In the genomic region with DNA sequence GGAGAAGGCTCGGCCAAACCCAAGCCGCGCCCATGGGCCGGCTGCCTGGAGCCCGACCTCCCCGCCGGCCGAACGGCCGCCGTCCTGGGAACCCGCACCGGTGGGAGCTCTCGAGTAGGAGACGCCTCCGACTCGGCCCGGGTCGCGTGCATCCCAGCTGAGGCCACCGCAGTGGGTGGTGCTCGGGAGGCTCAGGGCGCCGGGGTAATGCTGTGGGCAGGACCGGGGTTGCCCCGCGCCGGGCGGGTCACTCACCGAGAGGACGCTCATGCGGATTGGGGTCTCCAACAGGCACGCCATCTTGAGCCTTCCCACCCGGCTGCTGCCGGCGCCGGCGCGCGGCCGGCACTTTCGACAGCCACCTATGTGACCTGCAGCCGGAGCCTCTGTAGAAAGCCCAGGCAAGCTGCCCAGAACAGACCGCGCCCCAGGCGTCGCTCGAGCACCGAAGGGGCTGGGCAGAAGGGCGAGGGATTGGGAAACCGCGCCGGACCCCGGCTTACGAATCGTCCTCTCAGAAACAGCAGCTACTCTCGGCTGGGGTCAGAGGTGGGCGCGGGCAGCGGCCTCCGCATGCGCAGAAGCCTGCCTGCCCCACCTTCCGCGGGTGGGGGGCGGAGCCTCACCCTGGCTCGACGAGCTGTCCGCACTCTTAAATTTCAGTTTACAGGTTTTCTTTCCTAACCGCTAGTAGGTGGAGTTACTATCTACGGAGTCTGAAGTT, we compare ENCODE assay signal across 8 mouse cellular contexts. TPM values are rescaled to one million over a fixed set of nuclear protein-coding genes. Genes with fewer than 3 reads are reported as not detected.
DNase-seq lines count a peak whose midpoint lies in the region; ATAC-seq lines count a peak whose summit lies in the region.

A gene (minus strand): TSS at position 553 of the 724 bp plus-strand sequence.

- peak within 1 kb of the TSS; percentile 80 for H3K4me3 ChIP-seq in brown adipose tissue, adult 24 weeks (ENCODE audit: insufficient read depth, low read depth, low read length)
- peak within 1 kb of the TSS; percentile 83 to 97 for H3K4me3 ChIP-seq in heart, embryonic 14.5 days (ENCODE audit: control insufficient read depth in 1 of 2, insufficient read depth in 1 of 2, low read depth in 1 of 2, low read length in 2 of 2)
- H3K4me3 ChIP-seq in liver, embryonic 13.5 days (replicated peaks) = peak within 1 kb of the TSS; percentile 93
- H3K4me3 ChIP-seq in stomach, embryonic 16.5 days (replicated peaks; ENCODE audit: low read length) = peak within 1 kb of the TSS; percentile 90

- H3K9ac ChIP-seq in heart, embryonic 14.5 days (ENCODE audit: low read length) = peak within 1 kb of the TSS; percentile 93
- H3K9ac ChIP-seq in liver, embryonic 13.5 days = peak within 1 kb of the TSS; percentile 88
- H3K9ac ChIP-seq in stomach, embryonic 16.5 days (ENCODE audit: low read length) = peak within 1 kb of the TSS; percentile 98

- H3K27me3 ChIP-seq in heart, embryonic 14.5 days (ENCODE audit: control insufficient read depth, insufficient read depth, low read length) = no peaks in the 10 kb centered on the region
- H3K27me3 ChIP-seq in liver, embryonic 13.5 days = no peaks in the 10 kb centered on the region
- H3K27me3 ChIP-seq in stomach, embryonic 16.5 days (ENCODE audit: control insufficient read depth, insufficient read depth, low read length) = no peaks in the 10 kb centered on the region

- ATAC-seq in heart, embryonic 14.5 days (ENCODE audit: insufficient number of reproducible peaks, insufficient read depth, low FRiP score, low read depth) = peak; percentile 93
- ATAC-seq in liver, embryonic 13.5 days (ENCODE audit: low read depth) = peak; percentile 92
- ATAC-seq in stomach, embryonic 16.5 days (ENCODE audit: insufficient read depth, low FRiP score) = peak; percentile 96

- DNase-seq in CD4-positive, CD25-positive, alpha-beta regulatory T cell, adult 2 months (ENCODE audit: low read depth, low spot score) = peak; percentile 94
- DNase-seq in fibroblast of lung, adult 2 months (ENCODE audit: low read depth) = peak; percentile 73
- peak; percentile 95 for DNase-seq in kidney, postnatal 14 days
- DNase-seq in liver, embryonic 13.5 days = peak; percentile 89
- DNase-seq in neural tube, embryonic 10.5 days (ENCODE audit: extremely low spot score, low spot score) = peak; percentile 91

- H3K4me2 ChIP-seq in heart, embryonic 14.5 days (ENCODE audit: low read length) = peak within 1 kb of the TSS; percentile 93
- peak within 1 kb of the TSS; percentile 89 for H3K4me2 ChIP-seq in liver, embryonic 13.5 days
- peak within 1 kb of the TSS; percentile 84 for H3K4me2 ChIP-seq in stomach, embryonic 16.5 days (ENCODE audit: low read depth, low read length)

- peaks cover 4% of the 10 kb centered on the region for H3K4me1 ChIP-seq in brown adipose tissue, adult 24 weeks (ENCODE audit: control insufficient read depth, insufficient read depth, insufficient read length, low read length)
- H3K4me1 ChIP-seq in heart, embryonic 14.5 days (ENCODE audit: control insufficient read depth in 2 of 2, insufficient read depth in 2 of 2, low read length in 2 of 2) = peaks cover 2 to 15% of the 10 kb centered on the region in 2 experiments; a peak in 3 of 4 replicates
- peaks cover 26% of the 10 kb centered on the region for H3K4me1 ChIP-seq in liver, embryonic 13.5 days (replicated peaks)
- H3K4me1 ChIP-seq in stomach, embryonic 16.5 days (ENCODE audit: control insufficient read depth, insufficient read depth, low read length) = peaks cover 10% of the 10 kb centered on the region

- H3K36me3 ChIP-seq in heart, embryonic 14.5 days (ENCODE audit: control insufficient read depth, insufficient read depth, low read length) = no peaks in the 10 kb centered on the region
- H3K36me3 ChIP-seq in liver, embryonic 13.5 days = no peaks in the 10 kb centered on the region
- H3K36me3 ChIP-seq in stomach, embryonic 16.5 days (ENCODE audit: control insufficient read depth, insufficient read depth, low read length) = no peaks in the 10 kb centered on the region

- WGBS in heart, embryonic 14.5 days = under 1% methylated on average over 67 of the region's 70 CpGs
- WGBS in liver, embryonic 13.5 days (ENCODE audit: insufficient replicate concordance) = under 1% methylated on average over 69 of the region's 70 CpGs
- WGBS in stomach, embryonic 16.5 days = 0% methylated on average over 70 of the region's 70 CpGs

- peak within 1 kb of the TSS; percentile 96 for H3K27ac ChIP-seq in brown adipose tissue, adult 24 weeks (replicated peaks; ENCODE audit: low read depth, low read length)
- H3K27ac ChIP-seq in heart, embryonic 14.5 days (replicated peaks in 1 of 2; ENCODE audit: control insufficient read depth in 1 of 2, insufficient read depth in 1 of 2, low read depth in 2 of 2, low read length in 2 of 2) = peak within 1 kb of the TSS; percentile 96 to 98
- peak within 1 kb of the TSS; percentile 93 for H3K27ac ChIP-seq in liver, embryonic 13.5 days
- H3K27ac ChIP-seq in stomach, embryonic 16.5 days (ENCODE audit: low read length) = peak within 1 kb of the TSS; percentile 99

- no peaks in the 10 kb centered on the region for H3K9me3 ChIP-seq in heart, embryonic 14.5 days (ENCODE audit: control insufficient read depth, low read length)
- H3K9me3 ChIP-seq in liver, embryonic 13.5 days (replicated peaks) = no peaks in the 10 kb centered on the region
- no peaks in the 10 kb centered on the region for H3K9me3 ChIP-seq in stomach, embryonic 16.5 days (replicated peaks; ENCODE audit: control insufficient read depth, low read length)

RNA-seq across cellular contexts. Expression of the gene that starts here (rescaled TPM):
- polyA plus RNA-seq in brown adipose tissue, adult 24 weeks (2012; ENCODE audit: insufficient read depth, insufficient read length, missing spikeins) = 11.4 and 11.8 TPM in 2 replicates
- 21.9 and 22.9 TPM in 2 replicates for polyA plus RNA-seq in heart, embryonic 14.5 days (2014; fragmentation: Nextera tagmentation; extraction: Ambion mirVana)
- 11.9 and 14.5 TPM in 2 replicates for polyA plus RNA-seq in liver, embryonic 13.5 days (2015; fragmentation: Nextera tagmentation; extraction: Ambion mirVana)
- 23.4 and 24.2 TPM in 2 replicates for polyA plus RNA-seq in stomach, embryonic 16.5 days (2015; fragmentation: Nextera tagmentation; extraction: Ambion mirVana)

Comparison
In these comparisons a context has a peak if more than half of its experiments do, and no peak if none do; other contexts are left out.
1. Peak in every context shown above with its lines: DNase-seq, ATAC-seq, H3K4me3 ChIP-seq and H3K27ac ChIP-seq.